Mouse (Mus musculus): ENCODE measurements around the gene Akr7a5.

Akr7a5 gene

DNA sequence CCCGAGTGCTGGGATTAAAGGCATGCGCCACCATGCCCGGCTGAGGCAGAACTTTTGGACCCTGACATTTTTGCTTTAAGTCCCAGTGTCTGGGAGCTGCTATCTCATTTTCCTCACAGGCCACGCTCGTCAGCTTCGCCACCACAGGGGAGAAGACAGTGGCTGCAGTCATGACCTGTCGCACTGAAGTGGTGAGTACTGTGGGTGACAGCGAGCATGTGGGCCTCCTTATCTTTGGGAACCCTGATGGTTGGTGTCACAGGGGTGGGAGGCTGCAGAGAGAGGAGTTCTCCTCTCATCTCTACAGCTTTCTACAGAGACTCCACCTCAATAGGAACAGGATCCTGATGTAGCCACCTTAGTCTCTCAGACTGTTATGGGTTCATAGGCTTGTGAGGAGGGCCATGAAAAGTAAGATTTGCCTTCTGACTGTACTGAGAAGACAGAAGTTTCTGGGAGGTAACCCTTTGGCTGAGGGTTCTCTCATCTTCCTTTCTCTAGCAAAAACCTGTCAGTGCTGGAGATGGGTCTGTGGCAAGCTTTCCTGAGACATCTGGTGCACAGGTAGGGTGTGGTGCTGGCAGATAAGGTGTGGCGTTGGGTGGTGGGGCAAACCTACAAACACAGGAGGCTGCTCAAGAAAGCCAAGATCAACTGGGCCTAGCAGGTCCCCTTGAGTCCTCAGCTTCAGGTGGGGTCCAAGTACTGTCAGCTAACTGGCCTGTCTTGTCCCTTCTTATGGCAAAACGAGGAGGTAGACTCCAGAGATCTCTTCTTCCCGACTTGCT, 50.4 kb downstream of the Akr7a5 start:
- DNase-seq, result peak; percentile 77

DNA sequence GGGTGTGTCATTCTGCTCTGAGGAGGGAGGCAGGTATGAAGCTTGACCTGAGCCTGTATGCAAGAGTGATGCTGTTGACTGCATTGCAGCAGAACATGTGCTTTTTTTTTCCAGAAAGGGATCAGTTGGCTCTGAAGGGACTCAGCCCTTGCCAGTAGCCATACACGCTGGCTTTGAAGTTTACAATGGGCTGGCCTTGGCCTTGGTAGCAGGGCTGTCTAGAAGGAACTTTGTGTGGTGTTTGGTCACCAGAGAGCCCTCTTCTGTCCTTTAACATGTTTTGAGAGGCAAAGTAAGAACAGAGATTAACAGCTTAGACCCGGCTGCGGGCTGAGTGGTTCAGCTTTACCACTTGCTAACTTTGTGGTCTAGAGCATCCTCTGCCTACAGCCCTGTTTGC, 56.8 kb downstream of the Akr7a5 start:
- DNase-seq, result no peak

Measured in liver (tissue).